Mouse (Mus musculus): ENCODE measurements around the gene Tspan3.

DNA sequence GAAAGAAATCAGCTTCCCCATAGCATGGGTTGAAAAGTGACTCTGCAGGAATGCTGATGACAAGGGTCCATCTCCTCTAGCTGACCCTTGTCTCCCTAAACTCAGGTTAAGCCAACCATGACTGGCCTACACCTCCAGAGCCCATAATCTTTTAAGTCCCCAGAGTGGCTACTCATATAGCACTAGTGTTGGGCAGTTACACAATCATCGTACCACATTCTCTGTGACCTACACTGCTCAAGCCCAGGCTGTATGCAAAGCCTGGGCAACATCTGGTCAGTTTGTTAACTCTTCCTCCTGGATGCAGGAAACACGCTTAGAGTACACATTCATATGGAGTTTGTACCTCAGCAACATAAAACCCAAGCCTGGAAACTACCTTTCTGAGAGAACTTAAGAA lies 34.9 kb upstream of the Tspan3 start:
- TF ChIP-seq GATA1 (IDR thresholded peaks at IDR 0.05; ENCODE audit: borderline replicate concordance, low read length) = no peak
- no peak for TF ChIP-seq FLI1 (IDR thresholded peaks at IDR 0.05; ENCODE audit: low read length)

Data from megakaryocyte, embryonic 14.5 days (primary cell).